Mouse (Mus musculus) c-Kit-positive CD71-positive TER-119-positive erythroid progenitor cells, embryonic 14.5 days (primary cell): ENCODE data around the gene Rhoh.
A peak's percentile ranks its signal among the peaks of the same experiment; 100 is the strongest.

Experiments
- DNase-seq: peaks from one replicate; pipeline ENCODE4 v3.0.0-alpha.2; 2013; ENCODE audit warnings: low spot score

Gene Rhoh

GRCm38 (mm10) chr5:65929162-65929561 is 68.1 kb downstream of the Rhoh start:
- no peak for DNase-seq

DNA sequence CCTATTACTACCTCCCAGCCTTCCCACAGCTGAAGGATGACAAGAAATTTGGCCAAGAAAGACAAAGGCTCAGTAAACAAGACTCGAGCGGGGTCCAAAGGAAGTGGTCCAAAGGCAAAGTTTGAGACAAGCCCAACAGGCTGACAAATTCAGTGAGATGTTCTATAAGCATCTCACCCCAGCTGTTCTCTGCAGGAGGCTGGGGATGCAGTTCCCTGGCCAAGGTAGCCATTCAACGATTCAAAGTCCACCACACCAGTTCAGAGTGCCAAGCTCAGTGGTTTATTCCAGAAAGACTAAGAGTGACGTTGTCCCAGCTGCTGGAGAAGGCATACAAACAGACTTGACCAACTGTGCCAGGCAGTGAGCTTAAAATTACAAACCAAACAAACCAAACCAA is 69.2 kb downstream of the Rhoh start:
- DNase-seq = no peak

GRCm38 (mm10) chr5:65933258-65933657 is 72.2 kb downstream of the Rhoh start:
- DNase-seq = no peak

DNA sequence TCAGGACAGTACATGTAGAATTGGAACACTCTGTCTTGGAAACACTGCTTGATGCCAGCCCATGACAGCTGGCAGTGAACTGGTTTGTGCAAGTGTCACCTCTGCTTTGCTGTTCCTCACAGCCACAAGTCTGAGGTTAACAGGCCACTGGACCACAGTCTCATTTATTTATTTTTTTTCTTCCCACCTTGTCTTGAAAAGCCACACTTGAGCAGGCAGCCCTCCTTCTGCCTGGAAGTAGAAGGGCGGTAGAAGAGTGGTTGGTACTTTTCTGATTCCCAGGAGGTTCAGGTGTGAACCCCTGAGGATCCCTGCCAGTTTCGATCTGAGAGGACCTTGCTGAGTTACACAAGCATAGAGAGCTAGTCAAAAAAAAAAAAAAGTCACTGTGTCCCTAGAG is 72.8 kb downstream of the Rhoh start:
- DNase-seq = no peak

GRCm38 (mm10) chr5:65934783-65935182 is 73.8 kb downstream of the Rhoh start, which contains the start of gene Chrna9:
Gene Chrna9, plus strand, starts transcription at chr5:65934921.
- DNase-seq = no peak

GRCm38 (mm10) chr5:65937011-65937726 is 76.2 kb downstream of the Rhoh start:
- DNase-seq = no peak

DNA sequence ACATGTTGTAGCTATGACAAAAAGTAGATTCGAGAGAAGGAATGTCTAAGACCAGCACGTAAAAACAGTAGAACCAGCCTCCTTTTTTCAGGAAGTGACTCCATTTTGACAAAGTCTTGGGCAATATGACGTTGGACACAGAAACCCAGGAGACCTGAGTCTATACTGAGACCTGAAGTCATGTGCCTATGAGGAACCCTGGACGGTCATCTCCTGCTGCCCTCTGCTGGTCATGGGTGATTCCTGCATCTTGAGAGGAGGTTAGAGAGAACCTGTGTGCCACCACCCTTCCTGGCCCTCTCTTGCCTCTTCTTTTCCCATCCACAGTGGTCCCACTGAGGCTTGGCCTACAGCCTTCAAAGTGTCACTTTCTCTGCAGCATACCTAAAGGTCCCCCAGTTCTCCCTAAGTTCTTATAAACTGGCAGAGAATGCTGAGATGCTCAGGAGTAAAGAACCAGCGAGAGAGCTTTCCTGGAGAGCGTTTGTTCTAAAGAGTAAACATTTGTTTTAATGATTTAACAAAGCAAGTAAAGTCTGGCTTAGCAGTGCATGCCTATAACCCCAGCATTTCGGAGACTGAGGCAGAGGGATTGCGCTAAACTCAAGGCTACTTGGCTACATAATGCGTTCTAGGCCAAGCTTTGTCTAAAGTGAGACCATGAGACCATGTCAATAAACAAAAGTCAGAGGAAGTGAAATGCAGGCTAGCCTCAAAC is 77.1 kb downstream of the Rhoh start:
- DNase-seq = peak; percentile 70

GRCm38 (mm10) chr5:65941145-65941544 is 80.1 kb downstream of the Rhoh start:
- no peak for DNase-seq
